Mouse (Mus musculus) embryonic facial prominence, embryonic 12.5 days (tissue): ENCODE results near the gene Gm3005. TPM values are rescaled to one million over a fixed set of nuclear protein-coding genes. Genes with fewer than 3 reads are reported as not detected.
"Not testable (repeated sequence)": the region's sequence is repeated elsewhere in the genome, so short reads cannot be mapped to it uniquely, and the experiment has no call there.

Experiments used
- ATAC-seq: fragments of 200-750 bp; cut with Nextera tagmentation; 2 replicates; pipeline ENCODE4 v1.8.0; 2017; ENCODE audit not compliant: insufficient number of reproducible peaks, insufficient read depth, low FRiP score, low TSS enrichment
- H3K27ac ChIP-seq: fragments of 300-500 bp; sonication (generic); 2 replicates; pipeline ENCODE4 v1.5.1; 2016; ENCODE audit warnings: mild to moderate bottlenecking
- H3K27me3 ChIP-seq: fragments of 300-500 bp; sonication (generic); 2 replicates; pipeline ENCODE4 v1.6.1; 2016; ENCODE audit warnings: mild to moderate bottlenecking, moderate library complexity
- H3K36me3 ChIP-seq: fragments of 300-500 bp; sonication (generic); 2 replicates; pipeline ENCODE4 v1.6.1; 2016; ENCODE audit warnings: mild to moderate bottlenecking
- H3K4me1 ChIP-seq: fragments of 300-500 bp; sonication (generic); 2 replicates; pipeline ENCODE4 v1.6.1; 2016
- H3K4me2 ChIP-seq: fragments of 300-500 bp; sonication (generic); replicated peaks from 2 replicates; pipeline ENCODE4 v1.6.1; 2016; ENCODE audit warnings: mild to moderate bottlenecking, moderate library complexity
- H3K4me3 ChIP-seq: fragments of 300-500 bp; sonication (generic); 2 replicates; pipeline ENCODE4 v1.5.1; 2016; ENCODE audit warnings: mild to moderate bottlenecking
- H3K9ac ChIP-seq: fragments of 300-500 bp; sonication (generic); 2 replicates; pipeline ENCODE4 v1.6.1; 2016; ENCODE audit warnings: mild to moderate bottlenecking, moderate library complexity
- H3K9me3 ChIP-seq: fragments of 300-500 bp; sonication (generic); 2 replicates; pipeline ENCODE4 v1.6.1; 2016; ENCODE audit warnings: mild to moderate bottlenecking, moderate library complexity
- WGBS: fragments of 180-500 bp; shearing (Covaris S2); methylation state at CpG from one replicate; pipeline ENCODE4 v1.1.7; 2016; 5-methylcytosine and 5-hydroxymethylcytosine counted together
- polyA plus RNA-seq: library from polyadenylated mRNA; unstranded; fragments of >200 nt; fragmentation: Nextera tagmentation; extraction: Ambion mirVana; gene quantifications from 2 replicates; pipeline ENCODE4 v1.2.1, GENCODE M21; 2016

The Gm3005 gene
- 2.8 TPM in 2 replicates for polyA plus RNA-seq

GRCm38 (mm10) chr14:3427803-3428202, at the start of gene Gm3005:
Gene Gm3005 (plus strand): TSS chr14:3428103.
- not testable (repeated sequence) for H3K4me2 ChIP-seq, ATAC-seq, H3K36me3 ChIP-seq, H3K27me3 ChIP-seq, H3K27ac ChIP-seq, H3K4me3 ChIP-seq, H3K4me1 ChIP-seq, H3K9me3 ChIP-seq, H3K9ac ChIP-seq
- no CpG with 5 or more reads among the region's 2 CpGs for WGBS

GRCm38 (mm10) chr14:3394793-3395192, 33.1 kb upstream of the Gm3005 start, which contains the start of gene Gm10413:
Gene Gm10413 (plus strand): TSS chr14:3395093.
- not testable (repeated sequence) for ATAC-seq, H3K4me3 ChIP-seq, H3K36me3 ChIP-seq, H3K27me3 ChIP-seq, H3K27ac ChIP-seq, H3K4me1 ChIP-seq, H3K9me3 ChIP-seq, H3K4me2 ChIP-seq, H3K9ac ChIP-seq
- no CpG with 5 or more reads among the region's 2 CpGs for WGBS

- not testable (repeated sequence) for H3K4me1 ChIP-seq, H3K4me3 ChIP-seq, H3K4me2 ChIP-seq, H3K36me3 ChIP-seq, H3K27me3 ChIP-seq, ATAC-seq, H3K9ac ChIP-seq, H3K27ac ChIP-seq, H3K9me3 ChIP-seq
- no CpG with 5 or more reads among the region's 32 CpGs for WGBS
Observed at GRCm38 (mm10) chr14:3412314-3412713, 15.6 kb upstream of the Gm3005 start, which contains the start of gene Gm10409. Gene Gm10409 (plus strand): TSS chr14:3412614.

GRCm38 (mm10) chr14:3449079-3449478, 21.2 kb downstream of the Gm3005 start, which contains the start of gene Gm10408:
Gene Gm10408 (plus strand): TSS chr14:3449379.
- no CpG with 5 or more reads among the region's 3 CpGs for WGBS
- H3K9me3 ChIP-seq, H3K4me2 ChIP-seq, H3K4me1 ChIP-seq, H3K27me3 ChIP-seq, H3K27ac ChIP-seq, H3K9ac ChIP-seq, ATAC-seq, H3K4me3 ChIP-seq, H3K36me3 ChIP-seq: not testable (repeated sequence)

GRCm38 (mm10) chr14:3634212-3634611, 206.3 kb downstream of the Gm3005 start, which contains the start of gene Gm3012:
Gene Gm3012 (plus strand): TSS chr14:3634512.
- not testable (repeated sequence) for H3K4me1 ChIP-seq, H3K9me3 ChIP-seq, H3K27me3 ChIP-seq, H3K4me3 ChIP-seq, ATAC-seq, H3K4me2 ChIP-seq, H3K27ac ChIP-seq, H3K9ac ChIP-seq, H3K36me3 ChIP-seq
- WGBS: no CpG with 5 or more reads among the region's 2 CpGs

Other genes with a start within 250 kb of the Gm3005 start
- gene Gm5795, start 239.8 kb upstream of the Gm3005 start, polyA plus RNA-seq: not detected in 2 replicates
- 8.3 and 9.7 TPM in 2 replicates for gene D830030K20Rik, start 219.6 kb upstream of the Gm3005 start, polyA plus RNA-seq
- not detected in 2 replicates for gene Gm2956, start 95.5 kb upstream of the Gm3005 start, polyA plus RNA-seq
- not detected in 2 replicates for gene Gm10413, start 33.0 kb upstream of the Gm3005 start, polyA plus RNA-seq
- gene Gm10409, start 15.5 kb upstream of the Gm3005 start, polyA plus RNA-seq: 2.0 and 2.3 TPM in 2 replicates
- gene Gm10408, start 21.3 kb downstream of the Gm3005 start, polyA plus RNA-seq: not detected in 2 replicates
- not detected in 2 replicates for gene Gm3012, start 206.4 kb downstream of the Gm3005 start, polyA plus RNA-seq
- gene Gm3020, start 223.9 kb downstream of the Gm3005 start, polyA plus RNA-seq: 2.0 and 2.3 TPM in 2 replicates